Mouse (Mus musculus) C2C12 (cell line): Measurements from ENCODE around the gene Apex1.

Experiments used
- CEBPB ChIP-seq: IDR thresholded peaks from one replicate; pipeline ENCODE4 v1.6.1; 2011; ENCODE audit warnings: low read depth, mild to moderate bottlenecking, control low read depth, moderate library complexity
- CTCF ChIP-seq: IDR thresholded peaks from one replicate; pipeline ENCODE4 v1.5.1; 2011; ENCODE audit not compliant: control insufficient read depth, insufficient read depth, insufficient read length
- MAX ChIP-seq: IDR thresholded peaks from one replicate; pipeline ENCODE4 v1.6.1; 2011; ENCODE audit warnings: mild to moderate bottlenecking, control low read depth
- MYOD1 ChIP-seq: IDR thresholded peaks from one replicate; pipeline ENCODE4 v1.6.1; 2011; ENCODE audit warnings: low read depth; ENCODE audit not compliant: control insufficient read depth, insufficient read length
- MYOG ChIP-seq: IDR thresholded peaks from one replicate; pipeline ENCODE4 v1.6.1; 2011; ENCODE audit not compliant: control insufficient read depth, insufficient read length; ENCODE audit errors: extremely low read depth
- USF1 ChIP-seq: IDR thresholded peaks from one replicate; pipeline ENCODE4 v1.6.1; 2011; ENCODE audit warnings: low read depth, mild to moderate bottlenecking, control low read depth, moderate library complexity

DNA sequence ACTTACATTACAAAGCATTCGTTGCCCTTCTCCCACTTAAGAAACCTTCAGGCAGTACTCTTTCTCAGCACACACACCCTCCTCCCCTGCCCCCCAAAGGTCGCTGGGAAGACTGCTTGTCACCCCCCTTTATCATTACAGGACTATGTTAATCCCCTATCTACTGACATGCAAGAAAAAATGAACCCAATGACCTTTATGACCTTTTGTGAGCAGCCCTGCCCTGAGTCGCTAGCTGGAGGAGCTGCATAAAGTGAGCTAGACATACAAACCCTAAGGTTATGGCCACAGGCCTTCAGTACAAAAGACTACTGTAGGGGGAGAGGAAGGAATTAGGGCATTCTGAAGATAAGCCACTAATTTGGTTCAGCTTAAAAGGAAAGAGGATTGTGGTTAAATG is 13.4 kb upstream of the Apex1 start:
- TF ChIP-seq MAX (no peak), CTCF (no peak), USF1 (no peak), CEBPB (no peak), MYOG (no peak), MYOD1 (no peak)
